Mouse (Mus musculus) splenic B cell, adult 2 months (primary cell): Measurements from ENCODE around the gene Zfp362.

Experiments used
- DNase-seq: peaks from one replicate; pipeline ENCODE4 v3.0.0-alpha.2; 2011; ENCODE audit warnings: low read depth, low spot score
- H3K27me3 ChIP-seq: 2 replicates; pipeline ENCODE4 v1.6.1; 2012; ENCODE audit warnings: mild to moderate bottlenecking, low read length, moderate library complexity, mixed read lengths; ENCODE audit not compliant: control insufficient read depth, poor library complexity, insufficient read depth, severe bottlenecking
- H3K36me3 ChIP-seq: 2 replicates; pipeline ENCODE4 v1.6.1; 2012; ENCODE audit warnings: mild to moderate bottlenecking, low read length, moderate library complexity, mixed read lengths; ENCODE audit not compliant: control insufficient read depth, poor library complexity, insufficient read depth, severe bottlenecking

Zfp362 gene

GRCm38 (mm10) chr4:128811382-128812056 is 5.7 kb upstream of the Zfp362 start:
- Histone ChIP-seq H3K27me3 (no peaks in the 10 kb centered on the region), H3K36me3 (no peaks in the 10 kb centered on the region)
- DNase-seq: peak; percentile 84

GRCm38 (mm10) chr4:128806827-128807179 is 958 bp upstream of the Zfp362 start:
- peak; percentile 62 for DNase-seq
- no peaks in the 10 kb centered on the region for H3K27me3 ChIP-seq
- no peaks in the 10 kb centered on the region for H3K36me3 ChIP-seq

- no peaks in the 10 kb centered on the region for H3K36me3 ChIP-seq
- DNase-seq: peak; percentile 37
- H3K27me3 ChIP-seq: no peaks in the 10 kb centered on the region
Measured at GRCm38 (mm10) chr4:128805150-128806042, 449 bp downstream of the Zfp362 start.

- Histone ChIP-seq H3K27me3 (no peaks in the 10 kb centered on the region), H3K36me3 (no peaks in the 10 kb centered on the region)
- no peak for DNase-seq
Measured at GRCm38 (mm10) chr4:128804426-128805149, 1.3 kb downstream of the Zfp362 start.

GRCm38 (mm10) chr4:128803569-128803968 is 2.3 kb downstream of the Zfp362 start:
- Histone ChIP-seq H3K27me3 (no peaks in the 10 kb centered on the region), H3K36me3 (no peaks in the 10 kb centered on the region)
- DNase-seq: no peak

GRCm38 (mm10) chr4:128801675-128802465 is 4.0 kb downstream of the Zfp362 start:
- Histone ChIP-seq H3K36me3 (no peaks in the 10 kb centered on the region), H3K27me3 (no peaks in the 10 kb centered on the region)
- DNase-seq: no peak

GRCm38 (mm10) chr4:128796788-128797187 is 9.1 kb downstream of the Zfp362 start:
- H3K36me3 ChIP-seq: no peaks in the 10 kb centered on the region; the same call in 1 of the 2 replicates
- no peaks in the 10 kb centered on the region for H3K27me3 ChIP-seq
- peak; percentile 38 for DNase-seq

- no peaks in the 10 kb centered on the region for H3K27me3 ChIP-seq
- DNase-seq: no peak
- no peaks in the 10 kb centered on the region; the same call in 1 of the 2 replicates for H3K36me3 ChIP-seq
Measured at GRCm38 (mm10) chr4:128795596-128795995, 10.2 kb downstream of the Zfp362 start.

- DNase-seq: no peak
- H3K36me3 ChIP-seq: no peaks in the 10 kb centered on the region; the same call in 1 of the 2 replicates
- H3K27me3 ChIP-seq: no peaks in the 10 kb centered on the region
Measured at GRCm38 (mm10) chr4:128794198-128794597, 11.6 kb downstream of the Zfp362 start.

GRCm38 (mm10) chr4:128793710-128794109 is 12.1 kb downstream of the Zfp362 start:
- no peak for DNase-seq
- Histone ChIP-seq H3K36me3 (no peaks in the 10 kb centered on the region; the same call in 1 of the 2 replicates), H3K27me3 (no peaks in the 10 kb centered on the region)

- H3K36me3 ChIP-seq: peaks cover 15% of the 10 kb centered on the region
- DNase-seq: peak; percentile 27
- H3K27me3 ChIP-seq: no peaks in the 10 kb centered on the region
Measured at GRCm38 (mm10) chr4:128789646-128790045, 16.2 kb downstream of the Zfp362 start.

- Histone ChIP-seq H3K36me3 (peaks cover 18% of the 10 kb centered on the region), H3K27me3 (no peaks in the 10 kb centered on the region)
- DNase-seq: no peak
Measured at GRCm38 (mm10) chr4:128788108-128788507, 17.7 kb downstream of the Zfp362 start.

GRCm38 (mm10) chr4:128787023-128787939 is 18.6 kb downstream of the Zfp362 start:
- Histone ChIP-seq H3K27me3 (no peaks in the 10 kb centered on the region), H3K36me3 (peaks cover 19% of the 10 kb centered on the region)
- peak; percentile 35 for DNase-seq
